Mouse (Mus musculus) granulocyte monocyte progenitor cell, adult 5-6 weeks (primary cell): ENCODE data around the gene Chn2. TPM values are rescaled to one million over a fixed set of nuclear protein-coding genes. Genes with fewer than 3 reads are reported as not detected.
A peak's percentile ranks its signal among the peaks of the same experiment; 100 is the strongest.

ENCODE experiments used
- ATAC-seq: replicated peaks from 2 replicates; pipeline ENCODE4 v1.8.0; 2016; ENCODE audit warnings: mild to moderate bottlenecking, moderate TSS enrichment, inconsistent platforms; ENCODE audit not compliant: poor library complexity, severe bottlenecking
- total RNA-seq, 2 experiments: library from RNA; stranded (forward) in 1 of 2; stranded (reverse) in 1 of 2; fragments of 200-712, 200-1000 nt in 1 of 2; fragments of >200 nt in 1 of 2; fragmentation: Nextera tagmentation in 1 of 2; gene quantifications; 2 replicates each; pipeline ENCODE4 v1.2.3; 2014 to 2017

Gene Chn2
- total RNA-seq, 2 experiments from 2014 or later = 11.2 to 13.6 TPM

DNA sequence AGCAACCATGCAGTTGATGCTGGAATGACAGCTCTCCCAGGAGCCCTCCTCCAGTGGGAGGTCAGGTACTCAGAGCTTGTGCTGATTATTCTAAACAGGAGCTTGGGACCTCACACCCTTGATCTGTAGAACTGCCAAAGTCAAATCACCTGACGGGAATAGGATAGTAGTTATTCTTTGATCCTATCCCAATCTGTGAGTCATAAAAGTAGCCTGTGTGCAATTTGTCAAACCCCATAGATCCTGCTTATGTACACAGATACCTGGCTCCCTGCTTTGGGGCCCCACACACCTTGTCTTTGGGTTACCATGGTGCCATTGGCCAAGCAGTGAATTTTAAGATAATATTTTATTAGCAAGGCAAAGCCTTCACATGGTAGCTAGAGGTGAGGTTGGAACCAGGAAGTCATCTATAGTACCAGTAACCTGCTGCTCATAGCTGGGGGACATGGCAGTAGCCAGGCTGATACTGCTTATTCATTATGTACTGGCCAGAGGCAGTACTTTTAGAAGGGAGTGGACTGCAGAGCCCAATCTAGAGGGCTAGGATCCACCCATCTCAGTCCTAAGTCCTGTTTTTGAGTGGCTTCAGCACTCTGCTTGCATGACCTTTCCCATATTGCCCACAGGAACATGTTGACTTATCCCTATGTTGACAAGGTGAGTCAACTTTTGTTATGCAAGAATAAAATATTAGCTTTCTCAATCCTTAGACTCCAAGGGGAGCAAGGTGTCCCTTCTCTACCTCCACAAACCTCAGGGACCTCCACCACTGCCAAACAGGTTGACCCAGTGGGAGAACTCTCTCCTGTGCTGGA lies 139.9 kb downstream of the Chn2 start:
- peak; percentile 7; the same call in 1 of the 2 replicates for ATAC-seq

DNA sequence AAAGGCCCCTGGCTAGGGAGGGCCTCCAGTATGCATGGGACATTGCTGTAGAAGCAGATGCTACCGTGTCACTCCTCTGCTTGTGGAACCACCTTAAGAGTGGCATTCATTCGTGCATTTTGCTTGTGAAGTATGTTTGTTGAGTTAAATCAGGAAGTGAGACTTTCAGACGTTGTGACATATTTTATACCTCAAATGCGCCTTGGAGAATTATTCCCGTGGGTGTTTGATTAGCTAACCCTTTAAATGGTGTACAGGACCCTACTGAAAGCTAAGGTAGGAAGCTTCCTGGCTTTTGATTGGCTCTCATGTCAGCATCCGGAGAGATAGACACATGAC lies 140.5 kb downstream of the Chn2 start:
- ATAC-seq = peak; percentile 87

DNA sequence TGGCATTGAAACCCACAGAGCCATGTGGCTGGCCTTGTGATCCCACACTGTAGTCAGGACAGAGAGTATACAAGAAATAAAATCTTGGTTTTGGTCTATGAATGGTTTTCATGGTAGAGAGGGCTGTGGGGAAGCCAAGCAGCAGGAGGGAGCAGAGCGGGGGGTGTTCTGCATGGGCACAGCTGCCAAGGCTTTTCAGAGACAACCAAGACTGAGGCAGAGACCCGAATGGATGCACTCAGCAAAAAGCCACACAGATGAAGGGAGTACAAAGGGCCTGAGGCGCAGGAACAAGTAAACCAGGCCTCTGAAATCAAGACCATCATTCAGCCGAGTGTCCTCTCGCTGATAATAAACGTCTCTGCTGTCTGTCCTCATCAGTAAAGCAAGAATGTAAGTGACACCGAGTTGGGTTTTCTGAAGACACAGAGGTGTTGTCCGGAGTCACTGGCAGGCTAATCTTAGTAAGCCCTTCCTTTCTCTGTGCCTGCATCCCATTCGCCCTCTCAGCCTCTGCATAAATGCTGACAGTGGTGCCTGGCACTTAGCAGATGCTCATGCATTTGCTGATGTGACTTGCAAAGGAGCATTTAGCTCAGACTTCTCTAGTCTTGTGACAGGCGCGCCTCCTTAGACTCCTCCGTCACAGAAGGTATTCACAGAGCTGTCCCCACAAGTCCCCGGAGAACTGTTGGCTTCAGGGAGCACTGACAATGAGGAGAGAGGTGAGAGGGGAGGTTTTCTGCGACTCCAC lies 144.6 kb downstream of the Chn2 start:
- ATAC-seq = no peak

DNA sequence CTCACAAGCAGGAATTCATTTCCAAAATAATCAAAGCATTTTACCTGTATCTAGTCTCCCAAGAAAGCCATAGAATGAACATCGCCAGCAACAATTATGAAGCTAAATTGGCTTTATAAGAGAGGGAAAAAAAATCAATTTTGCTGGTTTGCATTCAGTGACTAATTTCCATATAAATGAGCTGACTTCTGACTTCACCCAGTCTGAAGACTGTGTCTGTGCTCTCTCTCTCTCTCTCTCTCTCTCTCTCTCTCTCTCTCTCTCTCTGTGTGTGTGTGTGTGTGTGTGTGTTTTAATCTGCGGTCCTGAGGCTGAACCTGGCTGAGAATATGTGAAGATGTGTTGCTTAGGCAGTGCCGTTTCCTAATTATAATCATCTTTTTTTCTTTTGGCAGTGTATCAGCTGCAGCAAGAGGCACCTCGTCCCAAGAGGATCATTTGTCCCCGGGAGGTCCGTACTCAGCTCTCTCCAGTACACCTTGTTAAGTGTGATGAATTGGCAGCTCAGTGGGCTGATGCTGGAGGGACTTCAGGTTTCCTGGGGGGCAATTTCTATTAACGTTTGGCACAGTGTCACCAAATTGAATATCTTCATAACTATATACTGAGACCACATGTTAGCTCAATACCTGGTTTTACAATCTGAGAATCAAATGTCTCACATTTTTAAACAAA lies 154.4 kb downstream of the Chn2 start:
- ATAC-seq = no peak

DNA sequence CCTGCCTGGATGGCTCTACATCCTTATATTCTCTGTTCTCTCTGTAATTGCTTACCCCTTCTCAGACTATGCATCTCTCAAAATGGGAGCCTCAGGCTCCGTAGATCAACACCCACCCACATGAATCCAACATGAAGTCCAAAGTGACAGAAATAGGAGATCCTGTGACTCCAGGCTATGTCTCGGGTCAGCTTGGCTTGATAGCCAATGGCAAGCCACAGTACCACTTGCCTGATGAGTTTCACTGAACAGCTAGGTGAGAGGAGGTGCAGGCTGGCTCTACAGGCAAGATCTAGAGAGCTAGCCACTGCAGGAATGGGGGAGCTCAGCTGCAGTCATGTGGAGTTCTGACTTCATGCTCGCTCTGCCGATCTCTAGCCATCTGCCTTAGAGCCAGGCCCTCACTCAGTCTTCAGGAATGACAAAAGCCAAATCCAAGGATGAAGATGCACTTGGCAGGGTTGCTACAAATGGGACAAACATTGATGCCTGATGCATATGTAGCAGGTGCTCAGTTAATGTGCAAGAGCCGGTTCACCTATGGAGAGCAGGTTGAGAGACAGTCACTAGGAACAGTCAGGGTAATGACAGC lies 158.6 kb downstream of the Chn2 start:
- no peak for ATAC-seq

DNA sequence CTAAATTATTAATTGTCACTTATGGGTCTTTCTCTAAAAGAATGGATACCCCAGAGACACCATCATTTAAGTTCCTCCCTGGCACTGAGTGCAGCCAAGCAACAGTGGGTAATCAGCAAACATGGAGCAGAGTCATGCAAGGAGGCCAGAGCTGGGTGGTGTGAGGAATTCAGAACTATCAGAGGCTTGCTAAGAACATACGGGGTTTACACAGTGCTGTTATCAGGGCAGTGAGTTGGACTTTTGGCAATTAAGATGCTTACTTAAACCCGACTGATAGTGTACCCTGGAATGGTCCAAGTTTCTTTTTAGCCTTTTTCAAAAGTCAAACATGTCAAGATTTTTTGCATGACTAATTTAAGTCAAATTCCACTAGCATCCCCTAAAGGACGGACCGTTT lies 160.2 kb downstream of the Chn2 start:
- ATAC-seq = no peak

DNA sequence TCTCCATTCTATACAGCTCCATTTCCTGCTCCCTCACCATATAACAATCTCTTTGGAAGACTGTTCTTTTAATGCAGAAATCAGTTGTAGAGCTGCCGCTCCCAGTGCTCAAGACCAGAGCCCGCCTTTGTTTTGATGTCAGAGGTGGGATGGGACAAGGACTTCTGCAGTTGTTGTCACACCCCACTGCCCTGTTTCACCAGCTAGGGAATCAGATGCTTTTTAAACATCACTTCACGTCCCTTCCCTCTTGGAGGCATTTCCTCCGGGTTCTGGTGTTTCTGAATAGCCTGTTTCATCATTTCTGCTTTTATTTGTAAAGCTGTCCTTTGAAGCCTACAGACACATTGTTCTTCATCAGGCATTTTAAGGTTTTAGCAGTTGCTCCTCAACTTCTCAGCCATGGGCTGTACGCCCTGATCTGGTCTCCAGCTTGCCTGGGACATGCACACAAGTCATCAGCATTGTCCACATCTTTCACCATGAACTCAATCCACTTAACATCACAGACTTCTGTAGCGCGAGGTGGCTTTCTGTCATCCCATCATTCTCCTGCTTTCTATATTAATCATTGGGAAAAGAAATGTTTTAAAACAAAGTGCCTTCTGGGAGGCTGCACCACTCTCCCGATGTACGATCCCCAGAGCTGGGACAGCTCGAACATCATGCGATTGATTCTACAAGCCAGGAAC lies 160.8 kb downstream of the Chn2 start:
- ATAC-seq = no peak

DNA sequence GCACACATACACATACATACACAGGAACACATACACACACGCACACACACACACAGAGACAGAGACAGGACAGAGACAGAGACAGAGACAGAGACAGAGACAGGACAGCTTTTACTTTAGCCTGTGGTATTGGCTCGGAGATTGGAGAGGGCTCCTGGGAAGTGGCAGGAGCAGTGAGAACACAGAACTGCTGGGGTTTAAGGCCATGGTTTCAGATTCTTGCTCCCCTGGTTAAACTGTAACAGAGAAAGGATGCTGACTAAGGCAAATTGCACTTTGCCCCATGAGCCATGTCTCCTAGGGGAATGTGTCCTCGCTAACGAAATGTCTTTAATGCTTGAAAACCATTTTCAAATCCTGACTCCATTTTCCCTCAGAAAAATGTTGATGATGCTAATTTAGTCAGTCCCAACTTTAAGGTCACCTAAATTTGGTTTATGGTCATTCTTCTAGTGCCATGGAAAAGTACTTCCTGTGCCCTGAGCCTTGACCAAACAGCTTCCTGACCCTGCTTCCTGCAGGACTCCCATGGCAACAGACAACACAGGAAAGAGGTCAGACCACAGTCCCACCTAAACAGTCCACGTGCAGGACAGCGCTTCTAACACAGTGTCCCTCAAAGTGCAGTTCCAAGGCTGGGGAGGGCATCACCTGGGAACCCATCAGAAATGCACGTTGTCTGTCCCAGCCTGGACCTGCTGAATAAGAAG lies 163.1 kb downstream of the Chn2 start:
- no peak for ATAC-seq

DNA sequence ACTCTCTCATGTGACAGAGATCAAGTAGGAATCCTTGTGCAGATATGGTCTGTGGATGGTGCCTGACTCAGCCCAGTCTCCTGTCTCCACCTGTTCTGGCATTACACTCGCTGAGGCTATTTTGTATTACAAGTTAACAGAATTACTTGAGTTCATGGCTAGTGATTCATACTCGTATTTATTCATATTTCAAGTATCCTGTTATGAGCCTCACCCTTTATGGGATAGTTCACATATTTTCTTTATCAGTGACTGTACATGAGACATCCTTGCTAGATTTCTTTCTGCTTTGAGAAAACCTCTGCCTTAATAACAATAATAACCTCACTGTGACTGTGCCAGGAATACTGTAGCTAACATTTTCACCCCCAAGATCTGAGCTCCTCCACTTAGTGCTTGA lies 164.0 kb downstream of the Chn2 start:
- no peak for ATAC-seq

DNA sequence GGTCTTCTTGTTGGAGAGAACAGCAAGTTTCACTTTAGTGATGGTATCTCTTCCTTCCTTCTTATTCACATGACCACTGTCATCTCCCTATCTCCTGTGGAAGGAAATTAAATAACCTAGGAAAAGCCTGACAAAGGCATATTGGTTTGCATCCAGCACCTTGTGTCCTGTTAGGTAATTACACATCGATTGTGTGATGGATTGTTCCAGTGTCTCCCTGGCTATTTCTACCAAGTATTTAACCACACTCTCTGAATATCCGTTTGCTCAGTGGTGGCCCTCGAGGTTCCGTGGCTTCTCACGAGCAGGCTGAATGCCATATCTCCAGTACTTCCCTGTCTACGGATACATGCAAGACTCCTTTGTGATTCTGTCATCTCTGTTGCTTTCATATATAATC lies 164.6 kb downstream of the Chn2 start:
- ATAC-seq = no peak

DNA sequence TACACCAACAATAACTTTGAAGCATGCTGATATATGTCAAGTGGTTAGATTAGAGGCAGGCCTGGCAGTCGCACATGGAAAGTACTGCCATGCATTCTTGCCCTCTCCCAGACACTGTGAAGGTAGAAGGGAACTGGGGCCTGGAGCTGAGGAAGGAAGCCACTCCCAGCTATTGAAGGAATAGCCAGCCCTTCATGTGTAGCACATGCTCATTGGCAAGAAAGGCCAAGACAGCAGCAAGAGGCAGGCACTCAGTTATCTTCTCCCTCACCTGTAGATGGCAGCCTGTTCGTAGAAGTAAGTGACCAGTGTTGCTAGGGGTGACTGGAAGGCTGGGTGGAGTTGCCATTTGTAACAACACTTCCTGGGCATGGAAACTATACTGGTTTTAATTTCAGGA lies 165.6 kb downstream of the Chn2 start:
- peak; percentile 46; the same call in 1 of the 2 replicates for ATAC-seq

DNA sequence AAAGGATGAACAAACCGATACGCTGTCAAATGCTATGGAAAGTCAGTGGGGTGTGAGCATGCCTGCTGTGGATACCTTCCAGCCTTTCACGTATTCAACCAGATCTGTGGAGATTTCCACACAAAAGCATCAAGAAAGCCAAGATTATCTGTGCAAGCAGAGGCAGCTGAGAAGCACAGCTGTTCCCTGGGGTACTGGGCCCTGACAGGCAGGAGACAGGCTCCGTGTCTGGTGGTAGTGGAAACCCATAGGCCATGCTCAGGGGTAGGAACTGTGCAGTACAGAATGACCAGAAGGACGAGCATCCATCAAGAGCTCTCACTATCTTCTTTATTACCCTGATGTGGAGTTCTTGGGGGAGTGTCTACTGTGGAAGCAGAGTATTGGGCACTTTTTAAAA lies 166.1 kb downstream of the Chn2 start:
- no peak for ATAC-seq

DNA sequence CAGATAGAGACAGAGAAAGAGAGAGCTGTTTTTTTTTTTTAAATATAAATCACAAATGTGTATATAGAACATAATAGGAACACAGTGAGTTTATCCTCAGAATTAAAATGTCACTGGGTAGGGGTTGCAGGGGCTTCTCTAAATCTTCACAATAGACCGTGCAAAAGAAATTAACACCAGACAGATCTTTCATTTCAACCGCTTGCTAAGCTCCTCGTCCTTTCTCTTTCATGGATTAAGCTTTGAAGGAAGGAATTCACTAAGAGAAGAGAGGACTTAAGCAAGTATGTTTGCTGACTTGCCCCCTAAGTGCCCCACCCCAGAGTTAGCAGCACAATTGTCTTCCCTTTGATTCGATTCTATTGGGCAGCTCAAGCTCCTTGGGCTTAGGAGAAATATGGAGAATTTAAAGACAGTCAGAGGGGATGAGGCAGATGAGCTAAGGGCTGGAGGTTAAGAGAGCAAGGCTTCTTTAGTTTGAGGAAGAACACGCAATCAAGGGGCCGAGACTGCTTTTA lies 166.9 kb downstream of the Chn2 start:
- no peak for ATAC-seq

DNA sequence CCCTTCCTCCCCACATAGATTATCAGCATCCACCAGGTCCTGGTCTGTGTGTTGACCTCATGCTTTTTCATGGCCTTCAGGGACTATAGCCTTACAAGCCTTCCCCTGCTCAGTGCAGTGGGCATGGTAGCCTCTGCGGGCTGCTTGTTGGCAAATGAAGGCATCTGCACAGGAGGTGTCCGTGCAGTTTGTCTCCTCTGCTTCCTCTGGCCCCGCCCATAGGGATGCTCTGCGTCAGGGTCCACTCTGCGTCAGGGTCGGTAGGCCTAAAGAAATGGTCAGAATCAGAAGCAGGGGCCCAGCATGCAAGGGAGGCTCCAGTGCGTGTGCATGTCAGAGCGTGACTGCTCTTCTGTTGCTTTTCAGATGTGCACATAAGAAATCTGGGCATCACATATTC lies 169.4 kb downstream of the Chn2 start:
- no peak for ATAC-seq

DNA sequence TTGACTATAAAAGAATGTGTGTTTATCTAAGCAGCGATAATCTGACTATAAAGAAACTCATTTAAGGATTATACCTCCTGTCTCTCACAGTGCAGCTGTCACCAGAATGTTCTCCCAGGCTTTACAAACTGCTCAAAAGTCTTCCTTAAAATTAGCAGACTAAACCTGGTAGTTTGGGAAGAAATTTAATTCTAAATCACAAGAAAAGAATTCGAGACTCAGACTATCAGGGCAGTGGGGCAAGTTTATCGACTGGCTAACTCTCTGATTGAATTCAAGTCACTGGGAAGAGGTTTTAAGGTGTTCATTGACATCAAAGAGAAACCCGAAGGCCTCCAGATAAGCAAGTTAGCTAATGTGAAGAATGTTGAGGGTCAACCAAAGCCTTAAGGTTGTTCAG lies 171.6 kb downstream of the Chn2 start:
- no peak for ATAC-seq

DNA sequence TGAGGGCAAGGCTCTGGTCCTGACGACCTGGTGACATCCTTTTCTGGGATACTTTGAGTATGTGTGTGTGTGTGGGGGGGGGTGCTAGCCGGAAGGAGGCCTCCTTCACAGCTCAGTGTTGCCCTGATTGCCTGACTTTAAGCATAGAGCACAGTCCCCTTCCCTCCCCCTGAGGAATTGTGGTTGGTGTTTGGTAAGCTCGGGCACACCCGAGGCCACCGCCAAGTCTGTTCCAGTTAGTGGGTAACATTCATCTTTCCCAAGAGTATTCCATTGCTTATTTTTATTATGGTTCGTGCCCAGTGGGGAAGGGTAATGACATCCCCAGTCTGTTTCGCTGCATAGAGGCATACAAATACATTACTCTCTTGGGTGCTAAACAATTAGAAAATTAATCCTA lies 172.6 kb downstream of the Chn2 start:
- ATAC-seq = no peak

DNA sequence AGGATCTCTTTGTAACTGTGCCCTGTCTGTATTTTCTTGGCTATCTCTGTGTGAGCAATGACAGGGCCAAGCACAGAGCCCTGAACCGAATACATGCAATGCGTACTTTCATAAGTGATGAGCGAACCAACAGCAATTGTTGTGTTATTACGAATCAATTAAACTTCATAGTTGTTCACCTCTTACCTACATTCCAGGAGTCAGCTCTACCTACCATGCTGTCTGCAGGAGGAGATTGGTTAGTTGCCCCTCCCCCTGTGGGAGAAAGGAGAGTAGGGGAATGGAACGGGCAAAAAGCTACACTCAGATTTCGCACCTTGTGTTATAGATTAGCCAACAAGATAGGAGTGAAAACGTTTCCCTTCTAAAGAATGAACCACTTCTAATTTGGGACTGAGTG lies 174.4 kb downstream of the Chn2 start:
- ATAC-seq = no peak

DNA sequence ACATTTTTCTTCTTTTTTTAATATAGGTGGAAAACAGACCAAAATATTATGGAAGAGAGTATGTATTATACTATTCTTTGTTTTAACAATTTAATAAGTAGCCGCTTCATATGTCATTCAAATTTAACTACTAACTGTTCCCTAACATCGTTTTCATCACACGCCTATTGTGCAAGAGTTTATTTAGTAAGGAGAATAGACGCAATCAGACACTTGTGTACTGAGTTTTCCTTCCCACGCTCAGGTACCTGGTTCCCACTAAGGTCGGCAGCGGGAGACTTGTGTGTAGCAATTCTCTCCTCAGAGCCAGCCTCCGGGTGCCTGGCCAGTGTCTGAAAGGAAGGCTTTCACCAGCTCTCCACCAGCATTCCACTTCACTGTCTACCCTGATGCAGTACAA lies 176.3 kb downstream of the Chn2 start:
- ATAC-seq = no peak

DNA sequence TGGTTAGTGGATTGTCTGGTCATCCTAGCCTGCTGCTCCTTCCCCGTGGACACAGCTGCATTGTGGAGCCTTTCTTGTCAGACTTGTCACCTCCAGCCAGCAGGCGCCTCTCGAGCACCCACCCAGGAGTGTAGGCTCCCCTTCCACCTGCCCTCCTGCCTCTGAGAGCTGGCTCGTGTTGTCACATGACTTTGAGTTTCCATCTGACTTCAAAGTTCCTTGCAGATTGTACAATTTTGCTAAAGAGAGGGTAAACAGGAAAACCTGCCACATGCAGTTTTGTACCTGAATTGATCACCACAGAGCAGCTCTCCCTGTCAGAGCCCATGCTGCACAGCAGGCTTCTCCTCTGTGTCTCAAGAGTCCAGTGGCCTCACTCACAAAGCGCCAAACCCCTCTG lies 177.2 kb downstream of the Chn2 start:
- no peak for ATAC-seq

DNA sequence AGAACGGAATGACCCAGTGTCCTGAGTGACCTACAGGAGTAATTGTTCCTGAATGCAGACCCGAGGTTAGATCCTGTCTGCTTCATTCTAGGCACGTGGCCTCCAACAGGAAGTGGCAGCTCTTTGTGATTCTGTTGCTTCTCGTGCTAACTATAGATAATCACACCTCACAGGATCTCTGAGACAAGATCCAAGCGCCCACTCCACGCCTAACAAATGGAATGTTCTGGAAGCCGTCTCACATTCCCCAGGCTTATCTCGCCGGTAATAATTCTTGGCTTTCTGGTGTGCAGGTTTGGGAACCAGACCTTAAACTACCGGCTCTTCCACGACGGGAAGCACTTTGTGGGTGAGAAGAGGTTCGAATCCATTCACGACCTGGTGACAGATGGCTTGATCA lies 180.8 kb downstream of the Chn2 start:
- no peak for ATAC-seq
